Mouse (Mus musculus) ES-E14 (cell line): ENCODE measurements around the gene Lpin3.

Experiments
- CHD2 ChIP-seq: IDR thresholded peaks from 2 replicates; pipeline ENCODE4 v1.6.1; 2014; ENCODE audit warnings: mild to moderate bottlenecking, low read depth, low read length, inconsistent platforms
- HCFC1 ChIP-seq: IDR thresholded peaks from 2 replicates; pipeline ENCODE4 v1.6.1; 2012; ENCODE audit warnings: low read length, inconsistent platforms, borderline replicate concordance; ENCODE audit not compliant: insufficient read depth
- MAFK ChIP-seq: IDR thresholded peaks from 2 replicates; pipeline ENCODE4 v1.6.1; 2014; ENCODE audit warnings: mild to moderate bottlenecking, low read depth, low read length, inconsistent platforms; ENCODE audit not compliant: insufficient read depth
- ZC3H11A ChIP-seq: IDR thresholded peaks from 2 replicates; pipeline ENCODE4 v1.6.1; 2012; ENCODE audit warnings: low read depth, mild to moderate bottlenecking, inconsistent platforms, low read length, borderline replicate concordance
- ZNF384 ChIP-seq: IDR thresholded peaks from 2 replicates; pipeline ENCODE4 v1.6.1; 2012; ENCODE audit warnings: low read depth, low read length, inconsistent platforms

- no peak for TF ChIP-seq ZNF384
- no peak for TF ChIP-seq CHD2
- TF ChIP-seq MAFK: no peak
- TF ChIP-seq ZC3H11A: no peak
- no peak for TF ChIP-seq HCFC1
These were observed 74.1 kb downstream of the Lpin3 start for GRCm38 (mm10) chr2:160954541-160954940.
